Mouse (Mus musculus): ENCODE results near the gene Nfe2l3.

DNA sequence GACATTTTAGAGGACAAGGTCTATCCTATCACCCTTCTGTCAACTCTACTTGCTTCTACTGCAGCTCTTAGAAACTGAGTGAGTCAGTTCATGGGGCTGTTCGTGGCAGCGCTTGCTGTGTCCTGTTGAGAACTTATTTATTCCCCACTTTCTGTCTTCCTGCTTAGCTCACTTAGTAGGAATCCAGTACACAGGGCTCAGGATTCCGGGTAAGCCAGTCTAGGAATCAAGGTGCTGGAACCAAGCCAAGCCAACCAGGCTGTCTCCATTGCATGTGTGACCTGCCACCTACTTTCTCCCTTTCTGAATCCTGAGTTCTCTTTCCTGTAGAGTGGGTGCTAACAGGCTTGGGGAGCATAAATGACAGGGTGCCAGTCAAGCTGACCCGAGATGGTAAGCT, 5.2 kb downstream of the Nfe2l3 start:
- TF ChIP-seq POLR2A (IDR thresholded peaks at IDR 0.05; ENCODE audit: borderline replicate concordance, insufficient read depth, low read length) (no peak), CTCF (IDR thresholded peaks at IDR 0.05; ENCODE audit: borderline replicate concordance, insufficient read depth, low read depth, low read length) (no peak)
